Mouse (Mus musculus): Measurements from ENCODE around the gene Hbb-bs.
"Not testable (repeated sequence)": the region's sequence is repeated elsewhere in the genome, so short reads cannot be mapped to it uniquely, and the experiment has no call there.

Gene Hbb-bs

DNA sequence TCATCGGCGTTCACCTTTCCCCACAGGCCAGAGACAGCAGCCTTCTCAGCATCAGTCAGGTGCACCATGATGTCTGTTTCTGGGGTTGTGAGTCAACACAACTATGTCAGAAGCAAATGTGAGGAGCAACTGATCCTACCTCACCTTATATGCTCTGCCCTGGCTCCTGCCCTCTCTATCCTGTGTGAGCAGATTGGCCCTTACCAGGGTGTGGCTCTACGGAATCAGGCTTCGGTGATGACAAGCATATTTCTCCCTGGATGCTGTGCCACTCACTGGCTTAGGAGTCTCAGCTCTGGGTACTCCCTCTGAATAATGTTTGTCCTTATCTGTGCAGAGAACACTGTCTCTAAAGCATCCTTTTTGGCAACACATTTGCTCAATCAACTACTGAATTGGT is at the start of gene Hbb-bs:
Gene Hbb-bs (minus strand): TSS at position 289 of the 400 bp plus-strand sequence.
- no peak for DNase-seq

GRCm38 (mm10) chr7:103877093-103877492 is 49.2 kb upstream of the Hbb-bs start:
- DNase-seq, result no peak

GRCm38 (mm10) chr7:103874451-103874850 is 46.6 kb upstream of the Hbb-bs start:
- no peak for DNase-seq

- DNase-seq, result no peak
Observed at GRCm38 (mm10) chr7:103873064-103873463, 45.2 kb upstream of the Hbb-bs start.

- DNase-seq, result no peak
Observed at GRCm38 (mm10) chr7:103870667-103871066, 42.8 kb upstream of the Hbb-bs start.

DNA sequence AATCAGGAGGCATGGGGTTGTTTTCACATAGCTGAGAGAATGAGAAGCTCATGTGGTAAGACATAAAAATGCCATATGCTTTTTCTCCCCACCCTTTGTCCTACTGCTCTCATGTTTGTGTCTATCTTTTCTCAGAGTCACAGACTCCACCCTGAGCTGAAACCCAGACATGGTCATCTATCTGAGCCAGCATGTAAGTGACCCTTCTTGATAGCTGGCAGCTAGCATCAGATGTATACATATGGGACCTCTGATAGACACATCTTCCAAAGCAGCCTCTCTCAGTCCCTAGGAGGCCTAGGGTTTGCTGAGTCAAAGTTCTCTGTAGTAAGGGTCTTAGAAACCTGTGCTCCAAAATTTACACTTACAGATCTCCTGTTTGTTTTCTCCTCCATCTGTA is 37.8 kb upstream of the Hbb-bs start:
- DNase-seq, result no peak

DNA sequence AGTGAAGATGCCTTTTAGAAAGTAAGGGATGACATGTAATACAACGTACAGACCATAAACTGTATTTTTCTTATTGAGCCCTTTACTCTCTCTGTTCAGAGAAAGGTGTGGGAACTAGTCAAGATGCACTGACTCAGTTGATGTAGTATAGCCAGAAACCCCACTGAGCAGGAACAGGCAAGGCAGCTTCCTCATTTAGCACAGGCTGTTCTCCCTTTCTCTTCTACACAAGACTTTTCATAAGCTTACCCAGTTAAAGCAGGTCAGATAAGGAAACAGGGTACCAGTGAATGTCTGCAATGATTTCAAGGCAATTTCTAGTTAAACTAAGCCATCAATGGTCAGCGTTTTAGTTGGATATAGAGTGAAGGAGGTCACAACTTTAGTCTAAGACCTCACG is 33.6 kb upstream of the Hbb-bs start:
- DNase-seq, result no peak

DNA sequence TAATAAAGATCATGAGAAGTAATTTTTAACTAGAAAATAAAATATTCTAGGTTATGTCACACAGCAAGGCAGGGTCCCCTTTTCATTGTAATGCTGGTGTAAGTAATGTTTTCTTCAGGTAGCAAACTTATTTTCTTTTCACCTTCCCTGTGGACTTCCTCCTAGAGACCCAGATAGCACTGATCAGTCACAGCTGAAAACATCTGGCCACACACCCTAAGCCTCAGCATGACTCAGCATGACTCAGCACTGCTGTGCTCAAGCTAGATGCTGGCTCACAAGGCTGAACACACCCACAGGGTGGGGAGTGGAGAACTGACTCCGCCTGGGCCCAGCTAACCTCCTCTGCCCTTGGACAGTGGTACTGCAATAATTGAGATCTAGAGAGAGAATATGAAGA is 33.0 kb upstream of the Hbb-bs start:
- DNase-seq, result no peak

DNA sequence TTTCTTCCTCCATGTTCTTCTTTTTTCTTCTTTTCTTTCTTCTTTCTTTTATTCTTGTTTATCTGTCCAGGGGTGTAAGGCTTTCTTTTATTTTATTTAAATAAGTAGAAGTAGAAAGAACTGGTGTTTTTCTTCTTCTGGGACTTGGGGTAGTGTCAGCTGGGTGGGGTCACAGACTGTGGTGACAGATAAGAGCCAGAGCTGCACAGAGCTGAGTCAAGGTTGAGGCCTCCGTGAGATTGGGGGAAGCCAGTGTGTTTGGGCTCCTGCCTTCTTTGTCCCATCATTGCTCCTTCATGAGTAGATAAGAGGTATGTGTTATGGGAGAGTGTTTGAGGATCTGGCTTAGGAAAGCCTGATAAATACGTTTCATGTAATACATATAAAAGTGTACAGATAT is 31.2 kb upstream of the Hbb-bs start:
- DNase-seq, result no peak

- no peak for DNase-seq
Observed at GRCm38 (mm10) chr7:103854669-103855068, 26.8 kb upstream of the Hbb-bs start.

- no peak for DNase-seq
Observed at GRCm38 (mm10) chr7:103853090-103853489, 25.2 kb upstream of the Hbb-bs start, which contains the start of gene Hbb-y. TSS of gene Hbb-y (minus strand) at chr7:103853216.

GRCm38 (mm10) chr7:103844525-103845325 is 16.8 kb upstream of the Hbb-bs start:
- DNase-seq, result no peak

- no peak for DNase-seq
Observed at GRCm38 (mm10) chr7:103843034-103843433, 15.1 kb upstream of the Hbb-bs start, which contains the start of gene Hbb-bh1. TSS of gene Hbb-bh1 (minus strand) at chr7:103843164.

DNA sequence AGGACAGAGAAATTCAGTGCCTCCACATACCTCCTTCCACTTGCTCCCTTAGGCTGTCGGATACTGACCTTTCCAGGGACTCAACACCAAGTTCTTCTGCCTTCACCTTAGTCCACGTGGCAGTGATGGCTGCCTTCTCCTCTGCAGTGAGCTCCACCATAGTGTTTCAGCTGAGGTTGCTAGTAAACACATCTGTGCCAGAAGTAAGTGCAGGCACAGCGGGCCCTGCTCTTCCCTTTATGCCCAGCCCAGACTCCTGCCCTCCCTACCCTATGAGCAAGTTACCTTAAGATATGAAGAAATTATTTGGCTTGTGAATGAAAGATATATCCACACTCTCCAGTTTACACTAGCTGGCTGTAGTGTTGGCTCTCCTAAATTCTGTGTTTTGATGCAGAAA is 12.4 kb upstream of the Hbb-bs start, which contains the start of gene Hbb-bh2:
Gene Hbb-bh2 (minus strand): TSS at position 253 of the 400 bp plus-strand sequence.
- DNase-seq, result no peak

DNA sequence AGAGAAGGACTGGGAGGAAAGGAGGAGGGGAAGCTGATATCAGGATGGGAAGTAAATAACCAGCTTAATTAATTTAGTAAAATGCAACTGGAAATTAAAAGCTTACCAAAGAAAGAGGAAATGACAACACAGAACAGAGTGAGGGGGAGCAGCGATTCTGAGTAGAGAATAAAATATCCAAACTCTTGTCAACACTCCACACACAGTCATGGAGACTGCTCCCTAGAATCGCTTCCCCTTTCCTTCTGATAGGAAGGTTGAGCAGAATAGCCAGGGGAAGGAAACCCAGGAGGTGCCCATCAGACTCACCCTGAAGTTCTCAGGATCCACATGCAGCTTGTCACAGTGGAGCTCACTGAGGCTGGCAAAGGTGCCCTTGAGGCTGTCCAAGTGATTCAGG is 757 bp downstream of the Hbb-bs start:
- DNase-seq, result not testable (repeated sequence)

DNA sequence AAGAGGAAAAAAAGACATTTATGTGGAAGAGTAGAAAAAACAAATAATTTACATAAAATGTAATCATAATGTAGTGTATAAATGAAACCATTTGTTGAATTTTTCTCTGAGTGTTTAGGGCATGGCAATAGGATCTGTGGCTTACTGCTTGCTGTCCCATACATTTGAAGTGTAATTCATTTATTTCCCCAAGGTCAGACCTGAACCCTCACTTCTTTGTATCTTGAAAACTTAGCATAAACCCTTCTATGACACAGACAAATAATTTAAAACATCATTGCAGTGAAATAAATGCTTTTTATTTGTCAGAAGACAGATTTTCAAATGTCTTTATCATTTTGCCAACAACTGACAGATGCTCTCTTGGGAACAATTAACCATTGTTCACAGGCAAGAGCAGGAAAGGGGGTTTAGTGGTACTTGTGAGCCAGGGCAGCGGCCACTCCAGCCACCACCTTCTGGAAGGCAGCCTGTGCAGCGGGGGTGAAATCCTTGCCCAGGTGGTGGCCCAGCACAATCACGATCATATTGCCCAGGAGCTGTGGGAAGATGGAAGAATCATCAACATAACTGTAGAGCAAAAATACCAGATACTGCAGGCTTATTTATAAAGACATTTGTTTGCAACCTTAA is 1.5 kb downstream of the Hbb-bs start:
- DNase-seq, result no peak

DNA sequence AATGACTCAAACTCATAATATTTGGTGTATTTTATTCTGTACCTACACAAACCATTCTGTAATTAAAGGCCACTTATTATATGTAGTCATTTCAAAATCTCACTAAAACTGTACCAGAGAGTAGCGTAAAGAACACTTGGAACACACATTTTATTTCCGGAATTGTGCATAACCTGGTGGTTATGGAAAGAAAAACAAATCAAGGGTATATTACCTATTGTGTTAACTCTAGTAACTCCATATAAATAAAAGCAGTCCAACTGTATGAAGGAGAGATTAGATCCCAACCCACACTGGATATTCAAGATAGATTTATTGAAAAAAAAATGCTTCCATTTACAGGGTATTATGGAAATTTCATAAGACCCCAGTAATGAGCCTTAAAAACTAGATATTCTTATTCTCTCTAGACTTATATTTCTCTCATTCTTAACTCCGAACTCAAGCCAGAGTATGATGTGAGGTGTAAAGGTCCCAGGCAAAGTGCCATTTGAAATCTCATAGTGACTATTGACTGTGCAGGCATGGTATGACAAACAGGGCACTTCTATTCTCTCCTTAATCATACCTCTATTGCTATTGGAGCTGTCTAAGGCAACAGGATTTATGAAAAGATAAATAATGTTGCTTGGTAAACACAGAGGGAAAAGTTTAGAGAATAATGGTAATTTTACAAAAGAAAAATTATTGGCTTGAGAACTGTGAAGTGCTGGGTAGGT is 2.2 kb downstream of the Hbb-bs start:
- no peak for DNase-seq

GRCm38 (mm10) chr7:103824597-103824996 is 3.3 kb downstream of the Hbb-bs start:
- no peak for DNase-seq

- DNase-seq, result not testable (repeated sequence)
Observed at GRCm38 (mm10) chr7:103815085-103815484, 12.8 kb downstream of the Hbb-bs start.

DNA sequence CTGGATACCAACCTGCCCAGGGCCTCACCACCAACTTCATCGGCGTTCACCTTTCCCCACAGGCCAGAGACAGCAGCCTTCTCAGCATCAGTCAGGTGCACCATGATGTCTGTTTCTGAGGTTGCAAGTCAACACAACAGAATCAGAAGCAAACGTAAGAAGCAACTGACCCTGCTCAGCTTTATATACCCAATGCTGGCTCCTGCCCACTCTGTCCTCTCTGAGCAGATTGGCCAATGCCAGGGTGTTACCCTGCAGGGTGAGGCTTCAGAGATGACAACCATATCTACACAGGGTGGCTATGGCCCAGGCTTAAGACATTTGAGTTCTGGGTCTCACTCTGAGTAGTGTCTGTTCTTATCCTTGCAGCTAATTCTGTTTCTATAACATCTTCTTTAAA is 14.1 kb downstream of the Hbb-bs start, which contains the start of gene Hbb-bt:
Gene Hbb-bt (minus strand): TSS at position 231 of the 400 bp plus-strand sequence.
- no peak for DNase-seq

DNA sequence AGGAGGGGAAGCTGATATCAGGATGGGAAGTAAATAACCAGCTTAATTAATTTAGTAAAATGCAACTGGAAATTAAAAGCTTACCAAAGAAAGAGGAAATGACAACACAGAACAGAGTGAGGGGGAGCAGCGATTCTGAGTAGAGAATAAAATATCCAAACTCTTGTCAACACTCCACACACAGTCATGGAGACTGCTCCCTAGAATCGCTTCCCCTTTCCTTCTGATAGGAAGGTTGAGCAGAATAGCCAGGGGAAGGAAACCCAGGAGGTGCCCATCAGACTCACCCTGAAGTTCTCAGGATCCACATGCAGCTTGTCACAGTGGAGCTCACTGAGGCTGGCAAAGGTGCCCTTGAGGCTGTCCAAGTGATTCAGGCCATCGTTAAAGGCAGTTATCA is 14.7 kb downstream of the Hbb-bs start:
- DNase-seq, result not testable (repeated sequence)

DNA sequence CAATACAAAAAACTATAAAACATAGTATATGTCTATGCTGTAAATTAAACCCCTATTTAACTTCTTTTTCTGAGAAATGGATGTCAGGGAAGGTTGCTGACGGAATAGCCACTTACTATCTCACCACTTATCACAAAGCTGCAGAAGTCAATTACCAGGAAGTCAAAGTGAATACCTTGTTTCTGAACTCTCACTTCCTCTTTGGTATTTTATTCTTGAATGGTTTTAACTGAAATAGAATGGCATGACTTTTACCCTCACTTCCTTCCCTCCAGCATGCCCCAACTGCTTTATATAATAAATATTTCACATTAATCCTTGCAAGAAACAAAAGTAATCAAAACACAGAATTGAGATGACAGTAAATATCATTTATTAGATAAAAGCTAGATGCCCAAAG is 15.7 kb downstream of the Hbb-bs start:
- DNase-seq, result no peak

- DNase-seq, result no peak
Observed at GRCm38 (mm10) chr7:103811223-103811845, 16.6 kb downstream of the Hbb-bs start.

Measured in cerebellum, adult 11-12 months (tissue).